Mouse (Mus musculus) kidney, adult 2 months (tissue): ENCODE results near the gene Nr6a1. TPM values are rescaled to one million over a fixed set of nuclear protein-coding genes. Genes with fewer than 3 reads are reported as not detected.

ENCODE experiments used
- DNase-seq: peaks from one replicate; pipeline ENCODE4 v3.0.0; 2021
- H3K27ac ChIP-seq: fragments of 200-500 bp; 2 replicates; pipeline ENCODE4 v1.5.1; 2012; ENCODE audit warnings: low read depth, low read length, control low read depth, inconsistent platforms; ENCODE audit not compliant: insufficient read depth
- H3K27me3 ChIP-seq: fragments of 200-500 bp; replicated peaks from 2 replicates; pipeline ENCODE4 v1.6.1; 2012; ENCODE audit warnings: mild to moderate bottlenecking, moderate library complexity, low read length, inconsistent platforms; ENCODE audit not compliant: control insufficient read depth, insufficient read depth
- H3K36me3 ChIP-seq: fragments of 200-500 bp; 2 replicates; pipeline ENCODE4 v1.6.1; 2012; ENCODE audit warnings: mild to moderate bottlenecking, moderate library complexity, low read length, inconsistent platforms; ENCODE audit not compliant: control insufficient read depth, insufficient read depth
- H3K4me1 ChIP-seq: fragments of 200-500 bp; 2 replicates; pipeline ENCODE4 v1.6.1; 2011; ENCODE audit warnings: low read length; ENCODE audit not compliant: control insufficient read depth, insufficient read depth
- H3K4me3 ChIP-seq: fragments of 200-500 bp; 2 replicates; pipeline ENCODE4 v1.5.1; 2011; ENCODE audit warnings: mild to moderate bottlenecking, low read depth, low read length, control low read depth; ENCODE audit not compliant: insufficient read depth
- CTCF ChIP-seq: fragments of 200-500 bp; conservative IDR thresholded peaks from 2 replicates; pipeline ENCODE4 v1.5.1; 2011; ENCODE audit warnings: low read depth, mild to moderate bottlenecking, control low read depth, low read length, moderate library complexity, mixed read lengths; ENCODE audit not compliant: insufficient read depth, insufficient read length
- POLR2A ChIP-seq: fragments of 200-500 bp; IDR thresholded peaks from one replicate; pipeline ENCODE4 v1.6.1; 2011; ENCODE audit warnings: low read depth, low read length, control low read depth
- WGBS: fragments of 180-500 bp; shearing (Covaris S2); methylation state at CpG from one replicate; pipeline ENCODE4 v1.1.7; 2018; 5-methylcytosine and 5-hydroxymethylcytosine counted together
- polyA plus RNA-seq: library from polyadenylated mRNA; depleted of rRNA; stranded (reverse); fragments of >200 nt; gene quantifications from 2 replicates; pipeline ENCODE4 v1.2.3, GENCODE M21; 2012

Nr6a1 gene
- polyA plus RNA-seq, 1 experiment: 2.6 TPM

DNA sequence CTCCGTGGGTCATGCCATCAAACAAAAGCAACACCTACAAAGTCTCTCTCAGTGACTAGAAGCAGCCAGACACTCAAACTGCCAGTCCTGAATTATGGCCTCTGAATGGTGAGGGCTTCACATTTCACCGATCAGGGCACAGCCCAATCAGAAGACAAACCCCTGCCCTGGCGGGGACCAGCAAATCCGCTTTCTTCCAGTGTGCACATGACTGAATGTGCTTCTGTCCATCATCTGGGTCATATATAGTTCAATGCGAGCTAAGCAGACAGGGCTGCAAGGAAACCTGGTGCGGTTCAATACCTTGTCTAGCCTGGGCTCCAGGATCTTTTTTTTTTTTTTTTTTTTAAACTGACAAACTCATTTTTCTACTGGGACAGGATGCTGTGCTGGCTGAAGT, 104.5 kb downstream of the Nr6a1 start:
- no peaks in the 10 kb centered on the region for H3K36me3 ChIP-seq
- H3K4me1 ChIP-seq: peaks cover 7% of the 10 kb centered on the region; the same call in 1 of the 2 replicates
- peak overlapping the region; percentile 44 for H3K4me3 ChIP-seq
- H3K27me3 ChIP-seq: no peaks in the 10 kb centered on the region
- H3K27ac ChIP-seq: peak overlapping the region; percentile 47; the same call in 1 of the 2 replicates
- WGBS: 15% methylated on average over 6 of the region's 6 CpGs
- TF ChIP-seq CTCF (no peak), POLR2A (no peak)
- peak; percentile 59 for DNase-seq

- TF ChIP-seq CTCF (no peak), POLR2A (no peak)
- H3K27me3 ChIP-seq: no peaks in the 10 kb centered on the region
- H3K27ac ChIP-seq: no peak overlapping the region
- DNase-seq: no peak
- 86% methylated on average over 4 of the region's 4 CpGs for WGBS
- no peaks in the 10 kb centered on the region for H3K36me3 ChIP-seq
- H3K4me1 ChIP-seq: no peaks in the 10 kb centered on the region
- H3K4me3 ChIP-seq: no peak overlapping the region
These were observed 110.0 kb downstream of the Nr6a1 start for GRCm38 (mm10) chr2:38817487-38817886.

DNA sequence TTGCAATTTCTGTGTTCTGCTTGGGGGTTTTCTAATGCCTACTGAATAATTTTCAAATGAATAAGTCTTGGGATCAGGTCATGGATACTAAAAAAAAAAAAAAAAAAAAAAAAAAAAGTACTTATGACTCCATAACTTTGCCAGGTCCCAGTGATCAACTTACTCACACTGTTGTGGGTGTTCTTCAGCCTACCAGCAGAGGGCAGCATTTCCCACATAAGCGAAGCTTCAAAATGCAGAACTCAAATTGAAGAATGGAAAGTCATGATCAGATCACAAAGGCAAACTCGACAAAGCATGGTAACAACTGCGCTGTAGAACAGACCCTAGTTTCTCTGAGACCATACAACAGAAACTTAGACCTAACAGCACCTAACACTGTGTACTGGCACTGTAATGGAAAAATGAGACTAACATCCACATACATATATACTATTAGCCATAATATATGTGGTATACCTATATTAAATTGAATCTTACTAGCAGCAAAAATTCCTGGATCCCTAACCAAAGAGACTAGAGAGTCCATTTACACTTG, 130.3 kb downstream of the Nr6a1 start:
- Histone ChIP-seq H3K27me3 (no peaks in the 10 kb centered on the region), H3K4me3 (no peak overlapping the region), H3K36me3 (no peaks in the 10 kb centered on the region), H3K27ac (no peak overlapping the region), H3K4me1 (peaks cover 2% of the 10 kb centered on the region; the same call in 1 of the 2 replicates)
- WGBS: 10% methylated on average over 3 of the region's 3 CpGs
- TF ChIP-seq POLR2A (no peak), CTCF (peak; percentile 77)
- peak; percentile 73 for DNase-seq

DNA sequence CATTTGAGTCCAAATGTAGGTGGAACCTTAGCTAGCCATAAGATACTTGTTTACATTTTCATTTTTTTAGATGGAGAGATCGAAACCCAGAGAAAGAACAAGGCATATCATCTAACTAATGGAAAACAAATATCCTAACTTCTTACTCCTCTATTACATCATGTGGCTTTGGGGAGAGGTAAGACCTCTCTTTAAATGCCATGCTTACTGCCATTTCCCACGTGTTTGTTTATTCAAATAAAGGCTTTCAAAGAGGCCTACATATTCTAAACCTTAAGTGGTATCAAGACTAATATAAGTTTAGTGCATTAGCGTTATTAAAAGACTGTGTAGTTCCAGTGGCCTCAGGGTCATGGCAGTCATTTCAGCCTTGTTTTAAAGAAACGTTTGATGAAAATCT, 140.2 kb downstream of the Nr6a1 start:
- 71% methylated on average over 4 of the region's 4 CpGs for WGBS
- TF ChIP-seq CTCF (no peak), POLR2A (no peak)
- H3K4me1 ChIP-seq: peaks cover 6% of the 10 kb centered on the region; the same call in 1 of the 2 replicates
- no peak for DNase-seq
- H3K4me3 ChIP-seq: no peak overlapping the region
- H3K36me3 ChIP-seq: no peaks in the 10 kb centered on the region
- no peak overlapping the region for H3K27ac ChIP-seq
- H3K27me3 ChIP-seq: no peaks in the 10 kb centered on the region

DNA sequence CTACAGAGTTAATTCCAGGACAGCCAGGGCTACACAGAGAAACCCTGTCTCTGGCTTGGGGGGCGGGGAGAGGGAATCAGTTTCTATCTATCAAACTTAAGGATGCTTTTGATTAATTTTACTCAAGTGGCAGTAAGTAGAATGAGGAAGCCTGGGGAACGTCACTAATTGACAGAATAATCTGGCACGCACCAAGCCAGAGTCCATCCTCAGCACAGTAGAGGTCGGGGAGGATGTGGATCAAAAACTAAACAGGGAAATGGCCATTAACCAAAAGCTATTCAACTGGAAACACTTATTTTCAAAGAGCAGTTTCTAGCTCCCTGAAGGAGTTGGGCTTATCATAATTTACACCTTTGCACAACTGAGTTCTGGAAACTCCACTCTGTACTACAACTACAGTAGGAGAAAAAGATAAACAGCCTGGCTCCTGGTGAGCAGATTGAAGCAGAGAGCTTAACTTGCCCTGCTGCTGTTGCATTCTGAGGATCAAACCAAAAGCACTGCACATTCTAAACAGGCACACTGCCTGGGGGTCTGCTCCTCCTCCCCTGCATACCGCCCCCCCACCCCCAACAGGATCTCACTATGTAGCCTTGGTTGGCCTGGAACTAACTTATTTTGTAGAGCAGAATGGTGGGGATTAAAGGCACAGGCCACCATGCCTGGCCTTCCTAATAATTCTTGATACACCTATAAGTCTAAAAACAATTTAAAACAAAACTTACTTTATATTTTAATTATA, 141.1 kb downstream of the Nr6a1 start:
- H3K27ac ChIP-seq: no peak overlapping the region
- 38% methylated on average over 5 of the region's 5 CpGs for WGBS

GRCm38 (mm10) chr2:38785113-38785512, 142.4 kb downstream of the Nr6a1 start:
- DNase-seq: no peak
- Histone ChIP-seq H3K4me1 (peaks cover 6% of the 10 kb centered on the region; the same call in 1 of the 2 replicates), H3K4me3 (no peak overlapping the region), H3K27ac (no peak overlapping the region), H3K27me3 (no peaks in the 10 kb centered on the region), H3K36me3 (no peaks in the 10 kb centered on the region)
- 63% methylated on average over 3 of the region's 3 CpGs for WGBS
- TF ChIP-seq POLR2A (no peak), CTCF (no peak)

More for the DNA sequence above, 141.1 kb downstream of the Nr6a1 start:
- H3K27me3 ChIP-seq: no peaks in the 10 kb centered on the region
- DNase-seq: peak; percentile 55
- no peak overlapping the region for H3K4me3 ChIP-seq
- peaks cover 6% of the 10 kb centered on the region; the same call in 1 of the 2 replicates for H3K4me1 ChIP-seq
- H3K36me3 ChIP-seq: no peaks in the 10 kb centered on the region
- no peak for TF ChIP-seq POLR2A
- TF ChIP-seq CTCF: no peak

- WGBS: 41% methylated on average over 11 of the region's 11 CpGs
- peak; percentile 76 for DNase-seq
- peak overlapping the region; percentile 4; the same call in 1 of the 2 replicates for H3K27ac ChIP-seq
- H3K4me1 ChIP-seq: peaks cover 6% of the 10 kb centered on the region; the same call in 1 of the 2 replicates
- TF ChIP-seq POLR2A (no peak), CTCF (no peak)
- no peaks in the 10 kb centered on the region for H3K27me3 ChIP-seq
- H3K36me3 ChIP-seq: no peaks in the 10 kb centered on the region
- H3K4me3 ChIP-seq: no peak overlapping the region
These were observed 143.1 kb downstream of the Nr6a1 start for GRCm38 (mm10) chr2:38784396-38784795.
